Mouse (Mus musculus) kidney, postnatal 4 days (tissue): ENCODE data around the gene Eef2.
A peak's percentile ranks its signal among the peaks of the same experiment; 100 is the strongest.
"Not testable (repeated sequence)": the region's sequence is repeated elsewhere in the genome, so short reads cannot be mapped to it uniquely, and the experiment has no call there.

Experiments
- DNase-seq, 2 experiments: peaks; one replicate each; pipeline ENCODE4 v3.0.0; 2021; ENCODE audit warnings: mixed read lengths in 2 of 2

Gene Eef2

DNA sequence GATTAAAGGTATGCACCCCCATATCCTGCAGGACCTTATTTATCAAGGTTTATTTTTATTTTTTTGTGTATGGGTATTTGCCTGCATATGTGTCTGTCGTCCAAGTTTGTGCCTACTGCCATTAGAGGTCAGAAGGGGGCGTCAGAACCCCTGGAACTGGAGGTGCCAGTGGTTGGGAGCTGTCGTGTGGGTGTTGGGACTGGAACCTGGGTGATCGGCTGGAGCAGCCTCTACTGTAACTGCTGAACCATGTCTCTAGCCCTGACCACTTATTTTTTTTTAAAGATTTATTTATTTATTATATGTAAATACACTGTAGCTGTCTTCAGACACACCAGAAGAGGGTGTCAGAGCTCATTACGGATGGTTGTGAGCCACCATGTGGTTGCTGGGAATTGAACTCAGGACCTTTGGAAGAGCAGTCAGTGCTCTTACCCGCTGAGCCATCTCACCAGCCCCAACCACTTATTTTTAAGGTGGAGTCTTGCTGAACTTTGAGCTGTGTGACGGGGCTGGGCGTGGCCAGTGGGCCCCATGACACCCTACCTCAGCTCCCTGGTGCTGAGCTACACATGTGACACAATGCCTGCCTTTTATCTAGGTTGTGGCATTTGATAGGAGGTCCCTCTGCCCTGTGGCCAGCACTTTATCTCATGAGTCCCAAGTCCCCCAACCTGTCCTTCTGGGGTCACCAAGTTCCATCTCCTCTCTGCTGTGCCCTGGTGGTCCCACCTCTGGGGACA lies 26.7 kb downstream of the Eef2 start:
- DNase-seq = no peak

DNA sequence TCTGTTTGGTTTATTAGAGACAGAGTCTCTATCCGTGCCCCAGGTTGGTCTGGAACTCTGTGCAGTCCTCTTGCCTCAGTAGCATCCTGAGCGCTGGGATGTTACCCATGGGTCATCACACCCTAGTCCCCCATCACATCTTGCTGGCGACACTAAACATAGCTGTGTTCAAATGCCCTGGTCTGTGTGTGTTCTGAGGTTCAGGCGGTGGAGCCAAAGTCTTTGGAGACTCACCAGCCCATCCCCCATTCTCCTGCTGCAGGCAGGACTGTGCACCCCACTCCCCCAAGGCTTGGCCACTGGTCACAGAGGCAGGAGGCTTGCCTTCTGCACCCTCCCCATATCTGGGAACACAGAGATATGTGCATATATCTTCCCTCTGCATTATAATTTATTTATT lies 27.7 kb downstream of the Eef2 start:
- no peak for DNase-seq

DNA sequence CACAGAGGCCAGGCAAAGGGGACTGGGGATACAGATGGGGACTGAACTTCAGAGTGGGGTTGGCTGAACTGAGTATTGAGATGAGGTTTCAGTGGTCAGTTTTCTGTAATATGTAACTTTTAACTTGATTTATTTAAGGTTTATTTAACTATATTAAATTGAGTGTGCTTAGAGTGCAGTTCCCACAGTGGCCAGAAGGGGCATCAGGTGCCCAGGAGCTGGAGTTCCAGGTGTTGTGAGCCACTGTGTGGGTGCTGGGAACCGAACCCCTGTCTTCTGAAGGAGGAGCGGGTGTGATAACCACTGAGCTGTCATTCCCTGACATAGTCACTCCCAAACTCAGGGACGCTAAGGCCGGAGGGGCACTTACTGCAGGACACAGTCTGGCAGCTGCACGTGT lies 33.7 kb downstream of the Eef2 start:
- DNase-seq = no peak

DNA sequence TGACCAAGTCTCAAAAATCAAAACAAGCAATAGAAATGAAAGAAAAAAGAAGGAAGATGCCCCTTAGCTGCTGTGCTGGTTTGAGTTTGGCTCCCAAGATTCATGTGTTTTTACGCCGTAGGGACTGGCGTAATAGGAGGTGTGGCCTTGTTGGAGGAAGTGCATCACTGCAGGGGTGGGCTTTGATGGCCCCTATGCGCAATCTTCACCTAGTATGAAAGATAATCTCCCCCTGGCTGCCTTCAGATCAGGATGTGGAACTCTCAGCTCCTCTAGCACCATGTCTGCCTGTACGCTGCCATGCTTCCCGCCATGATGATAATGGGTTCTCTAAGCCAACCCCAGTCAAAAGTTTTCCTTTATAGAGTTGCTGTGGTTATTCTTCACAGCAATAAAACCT lies 39.8 kb downstream of the Eef2 start:
- DNase-seq = no peak

DNA sequence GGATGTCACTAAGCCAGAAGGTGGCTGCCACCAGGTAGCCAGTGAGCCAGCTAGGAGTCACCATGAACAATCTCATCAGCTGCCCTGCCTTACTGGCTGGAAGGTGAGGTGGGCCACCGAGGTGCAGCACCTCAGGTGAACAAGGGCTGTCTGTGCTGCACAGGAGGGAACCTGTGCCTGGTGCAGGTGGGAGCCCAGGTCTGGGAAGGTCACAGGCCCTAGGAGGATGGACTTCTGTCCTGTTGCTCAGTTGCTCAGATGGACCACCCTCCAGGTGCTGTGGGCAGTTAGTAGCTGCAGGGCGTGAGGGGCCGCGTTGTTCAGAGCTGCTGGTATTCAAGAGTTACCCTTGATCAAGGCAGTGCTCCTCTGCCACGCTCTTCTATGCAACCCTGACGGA lies 40.4 kb downstream of the Eef2 start:
- no peak for DNase-seq

DNA sequence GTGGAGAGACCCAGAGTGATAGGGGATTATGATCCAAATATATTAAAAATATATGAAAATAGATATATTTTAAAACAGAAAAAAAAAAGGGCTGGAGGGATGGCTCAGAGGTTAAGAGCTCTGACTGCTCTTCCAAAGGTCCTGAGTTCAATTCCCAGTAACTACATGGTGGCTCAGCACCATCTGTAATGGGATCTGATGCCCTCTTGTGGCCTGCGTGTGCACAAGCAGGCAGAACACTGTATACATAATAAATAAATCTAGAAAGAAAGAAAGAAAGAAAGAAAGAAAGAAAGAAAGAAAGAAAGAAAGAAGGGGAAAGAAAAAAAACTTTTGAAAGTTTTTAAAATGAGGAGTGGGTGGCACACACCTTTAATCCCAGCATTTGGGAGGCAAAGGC lies 40.8 kb downstream of the Eef2 start:
- DNase-seq = peak; percentile 35 to 41

DNA sequence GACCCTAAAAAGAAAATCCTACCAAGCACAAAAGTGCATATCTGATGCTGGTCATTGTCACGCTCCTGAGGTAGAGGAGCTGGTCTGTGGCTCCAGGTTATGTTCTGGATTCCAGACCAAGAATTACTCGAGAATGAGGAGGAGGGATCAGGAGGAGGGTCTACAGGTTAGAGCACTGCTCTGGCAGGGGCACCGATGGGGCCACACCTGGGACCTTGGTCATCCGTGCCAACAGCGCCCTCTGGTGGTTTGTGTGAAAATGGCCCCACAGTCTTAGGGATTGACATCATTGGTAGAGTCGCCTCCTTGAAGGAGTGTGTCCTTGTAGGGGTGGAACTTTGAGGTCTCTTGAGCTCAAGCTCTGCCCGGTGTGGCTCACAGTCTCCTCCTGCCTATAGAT lies 41.5 kb downstream of the Eef2 start:
- DNase-seq = peak; percentile 82 to 84

DNA sequence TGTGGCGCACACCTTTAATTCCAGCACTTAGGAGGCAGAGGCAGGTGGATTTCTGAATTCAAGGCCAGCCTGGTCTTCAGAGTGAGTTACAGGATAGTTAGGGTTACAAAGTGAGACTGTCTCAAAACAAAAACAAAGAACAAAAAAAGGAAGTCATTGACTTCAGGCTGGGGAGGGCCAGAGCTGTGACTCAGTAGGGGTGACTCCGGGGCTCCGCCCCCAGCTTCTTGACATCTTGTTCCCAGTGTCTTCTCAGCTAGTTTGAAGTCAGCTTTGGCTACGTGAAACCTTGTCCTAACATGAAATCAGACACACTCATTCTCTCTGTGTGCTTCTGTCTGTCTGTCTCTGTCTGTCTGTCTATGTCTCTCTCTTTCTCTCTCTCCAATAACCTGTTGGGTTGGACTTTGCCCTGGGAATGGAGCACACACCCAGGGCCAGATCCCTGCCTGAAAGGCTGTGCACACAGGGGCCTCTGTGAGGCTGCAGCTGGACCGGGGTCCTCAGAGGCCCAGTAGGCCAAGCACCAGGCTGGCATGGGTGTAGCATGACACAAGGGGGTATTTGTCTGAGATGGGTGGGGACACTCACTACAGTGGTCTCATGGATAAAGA lies 45.1 kb downstream of the Eef2 start:
- no peak for DNase-seq

DNA sequence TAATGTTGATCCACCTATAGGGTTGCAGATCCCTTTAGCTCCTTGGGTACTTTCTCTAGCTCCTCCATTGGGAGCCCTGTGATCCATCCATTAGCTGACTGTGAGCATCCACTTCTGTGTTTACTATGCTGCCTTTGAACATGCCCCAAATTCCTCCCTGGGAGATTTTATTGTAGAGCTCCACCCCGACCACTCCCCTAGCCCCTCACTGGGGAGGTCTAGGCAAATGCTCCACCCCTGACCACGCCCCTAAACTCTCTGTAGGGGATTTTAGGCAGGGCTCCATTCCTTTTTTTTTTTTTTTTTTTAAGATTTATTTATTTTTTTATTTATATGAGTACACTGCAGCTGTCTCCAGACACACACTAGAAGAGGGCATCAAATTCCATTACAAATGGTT lies 47.3 kb downstream of the Eef2 start:
- not testable (repeated sequence) for DNase-seq

DNA sequence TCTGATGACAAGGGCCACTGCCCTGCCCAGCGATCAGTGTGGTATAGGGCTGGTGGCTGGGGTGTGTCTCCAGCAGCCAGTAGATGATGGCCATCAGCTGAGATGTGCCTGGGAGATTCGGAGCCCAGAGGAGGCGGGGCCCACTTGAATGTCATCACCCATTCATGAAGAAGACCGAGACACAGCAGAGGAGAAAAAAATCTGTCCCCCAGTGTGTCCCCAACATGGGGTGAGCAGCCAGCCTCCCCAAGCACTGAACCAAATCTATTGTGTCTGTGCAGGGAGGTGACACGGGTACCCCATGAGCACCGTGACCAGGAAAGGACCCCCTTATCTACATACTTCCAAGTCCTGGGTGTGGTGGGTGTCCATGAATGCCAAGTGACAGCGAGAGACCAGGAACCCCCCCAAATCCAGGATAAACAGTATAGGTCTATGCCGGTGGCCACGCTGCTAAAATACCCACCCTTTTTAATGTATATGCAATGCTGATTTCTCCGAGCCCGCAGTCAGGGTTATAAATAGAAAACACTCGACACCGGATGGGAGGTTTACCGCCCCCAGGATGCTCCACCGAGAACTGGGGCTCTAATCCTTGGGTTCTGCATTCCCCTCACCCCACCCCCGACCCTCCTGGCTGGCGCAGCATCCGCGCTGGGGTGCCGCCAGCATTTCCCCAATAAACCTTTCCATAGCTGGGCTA lies 53.5 kb downstream of the Eef2 start:
- DNase-seq = no peak

DNA sequence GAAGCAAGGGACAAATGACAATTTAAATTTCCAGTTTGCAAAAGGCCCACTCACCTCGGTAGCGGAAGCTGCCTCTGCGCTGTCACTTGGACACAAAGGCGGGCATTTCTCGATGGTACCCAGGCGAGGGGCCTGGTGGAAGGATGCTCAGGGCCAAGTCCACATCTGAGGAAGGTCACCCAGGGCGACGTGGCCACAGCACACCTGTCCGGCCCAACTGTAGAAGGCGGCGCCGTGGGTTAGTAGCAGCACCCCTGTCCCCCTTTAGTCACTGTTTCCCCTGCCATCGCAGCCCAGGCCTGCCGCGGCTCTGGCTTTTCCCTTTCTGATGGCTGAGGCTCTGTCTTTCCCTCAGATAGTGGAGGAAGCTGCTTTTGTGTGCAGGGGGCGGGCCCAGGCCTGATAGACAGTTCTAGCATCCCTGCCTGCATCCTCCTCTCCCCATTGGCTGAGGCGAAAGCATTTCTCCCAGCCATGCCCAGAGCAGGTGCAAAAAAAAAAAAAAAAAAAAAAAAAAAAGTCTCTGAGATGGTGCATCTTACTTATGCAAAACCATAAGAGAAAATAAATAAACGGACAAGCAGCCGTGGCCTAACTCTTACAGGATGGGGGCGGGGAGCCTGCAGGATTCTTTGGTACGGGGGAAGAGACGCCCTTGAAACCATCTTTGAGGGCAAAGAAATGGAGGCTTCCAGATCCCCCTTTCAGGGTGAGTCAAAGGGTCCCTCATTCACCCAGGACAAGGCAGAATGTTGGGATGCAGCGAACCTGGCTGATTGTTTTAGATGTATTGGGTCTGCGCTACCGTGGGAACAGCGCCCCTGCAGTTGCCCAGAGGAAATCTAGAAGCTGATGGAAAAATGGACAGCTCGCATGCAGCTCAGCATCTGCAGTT lies 54.3 kb downstream of the Eef2 start, which contains the start of gene Atcay:
TSS of gene Atcay (minus strand) at position 396 of the 895 bp plus-strand sequence.
- DNase-seq = peak; percentile 57 to 61

DNA sequence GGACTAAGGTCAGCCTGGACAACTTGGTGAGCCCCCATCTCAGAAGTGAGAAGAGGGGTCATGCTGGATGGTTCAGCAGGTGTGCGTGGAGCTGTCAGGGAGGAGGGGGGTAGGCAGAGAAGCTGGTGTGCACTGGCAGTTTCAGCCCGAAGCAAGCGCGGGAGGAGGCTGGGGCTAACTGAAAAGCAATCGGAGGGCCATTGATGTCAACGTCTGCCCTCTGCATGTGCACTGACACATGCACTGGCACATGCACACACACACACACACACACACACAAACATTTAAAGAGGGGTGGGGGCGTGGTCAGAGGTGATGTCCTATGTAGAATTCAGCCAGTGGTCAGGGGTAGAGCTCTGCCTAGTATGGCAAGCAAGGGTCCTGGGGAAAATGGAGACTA lies 55.0 kb downstream of the Eef2 start:
- DNase-seq = no peak
